Mouse (Mus musculus) right cerebral cortex, postnatal 25 days (tissue): ENCODE measurements around the gene Fbxo6.
A peak's percentile ranks its signal among the peaks of the same experiment; 100 is the strongest.
"Not testable (repeated sequence)": the region's sequence is repeated elsewhere in the genome, so short reads cannot be mapped to it uniquely, and the experiment has no call there.

ENCODE experiments used
- DNase-seq: peaks from one replicate; pipeline ENCODE4 v3.0.0; 2022

The Fbxo6 gene

GRCm38 (mm10) chr4:148121362-148121761 lies 30.6 kb downstream of the Fbxo6 start:
- DNase-seq, result peak; percentile 32

GRCm38 (mm10) chr4:148120555-148120954 lies 31.4 kb downstream of the Fbxo6 start:
- no peak for DNase-seq

- DNase-seq, result not testable (repeated sequence)
Measured at GRCm38 (mm10) chr4:148119578-148119977, 32.4 kb downstream of the Fbxo6 start.

- no peak for DNase-seq
Measured at GRCm38 (mm10) chr4:148117392-148117791, 34.5 kb downstream of the Fbxo6 start.

GRCm38 (mm10) chr4:148116657-148117056 lies 35.3 kb downstream of the Fbxo6 start:
- DNase-seq, result no peak

GRCm38 (mm10) chr4:148115467-148115866 lies 36.5 kb downstream of the Fbxo6 start:
- no peak for DNase-seq

GRCm38 (mm10) chr4:148114758-148115391 lies 37.1 kb downstream of the Fbxo6 start:
- peak; percentile 85 for DNase-seq

GRCm38 (mm10) chr4:148112519-148112918 lies 39.4 kb downstream of the Fbxo6 start:
- DNase-seq, result no peak

- DNase-seq, result no peak
Measured at GRCm38 (mm10) chr4:148109215-148109614, 42.7 kb downstream of the Fbxo6 start.

- DNase-seq, result no peak
Measured at GRCm38 (mm10) chr4:148108565-148109100, 43.3 kb downstream of the Fbxo6 start.

GRCm38 (mm10) chr4:148107621-148108291 lies 44.2 kb downstream of the Fbxo6 start:
- no peak for DNase-seq

GRCm38 (mm10) chr4:148104146-148104545 lies 47.8 kb downstream of the Fbxo6 start:
- no peak for DNase-seq

GRCm38 (mm10) chr4:148101801-148102527 lies 50.0 kb downstream of the Fbxo6 start:
- peak; percentile 77 for DNase-seq

GRCm38 (mm10) chr4:148098666-148099065 lies 53.3 kb downstream of the Fbxo6 start:
- no peak for DNase-seq

- no peak for DNase-seq
Measured at GRCm38 (mm10) chr4:148097936-148098335, 54.0 kb downstream of the Fbxo6 start.
